Mouse (Mus musculus) ES-E14 (cell line): Measurements from ENCODE around the gene Vdac1. TPM values are rescaled to one million over a fixed set of nuclear protein-coding genes. Genes with fewer than 3 reads are reported as not detected.

Experiments used
- DNase-seq: peaks from one replicate; pipeline ENCODE4 v3.0.0-alpha.2; 2013; ENCODE audit warnings: low read depth, low spot score
- H3K27ac ChIP-seq: 2 replicates; pipeline ENCODE4 v1.5.1; 2012; ENCODE audit warnings: low read depth, mild to moderate bottlenecking, low read length, moderate library complexity, mixed read lengths; ENCODE audit not compliant: poor library complexity, insufficient read depth, severe bottlenecking
- H3K36me3 ChIP-seq: 2 replicates; pipeline ENCODE4 v1.6.1; 2012; ENCODE audit warnings: mild to moderate bottlenecking, low read length, moderate library complexity, mixed read lengths; ENCODE audit not compliant: control insufficient read depth, poor library complexity, insufficient read depth, severe bottlenecking
- H3K4me1 ChIP-seq, 2 experiments: fragments of 150-350 bp in 1 of 2; sonication (generic) in 1 of 2; 2 replicates each; pipeline ENCODE4 v1.6.1; 2012; ENCODE audit warnings: low read length in 2 of 2, mild to moderate bottlenecking in 1 of 2, mixed read lengths in 1 of 2; ENCODE audit not compliant: control insufficient read depth in 2 of 2, insufficient read depth in 2 of 2, poor library complexity in 1 of 2
- H3K4me3 ChIP-seq, 2 experiments: fragments of 150-350 bp in 1 of 2; sonication (generic) in 1 of 2; 2 replicates each; pipeline ENCODE4 v1.5.1; 2012; ENCODE audit warnings: low read length in 2 of 2, low read depth in 1 of 2, mild to moderate bottlenecking in 1 of 2, mixed read lengths in 1 of 2; ENCODE audit not compliant: insufficient read depth in 1 of 2, poor library complexity in 1 of 2, severe bottlenecking in 1 of 2
- H3K9ac ChIP-seq: 2 replicates; pipeline ENCODE4 v1.6.1; 2012; ENCODE audit warnings: low read depth, mild to moderate bottlenecking, low read length, mixed read lengths; ENCODE audit not compliant: poor library complexity, insufficient read depth, severe bottlenecking
- H3K9me3 ChIP-seq: fragments of 150-350 bp; sonication (generic); 2 replicates; pipeline ENCODE4 v1.6.1; 2012; ENCODE audit warnings: low read depth, mild to moderate bottlenecking, low read length; ENCODE audit not compliant: control insufficient read depth, insufficient read depth
- CHD2 ChIP-seq: IDR thresholded peaks from 2 replicates; pipeline ENCODE4 v1.6.1; 2014; ENCODE audit warnings: mild to moderate bottlenecking, low read depth, low read length, inconsistent platforms
- HCFC1 ChIP-seq: IDR thresholded peaks from 2 replicates; pipeline ENCODE4 v1.6.1; 2012; ENCODE audit warnings: low read length, inconsistent platforms, borderline replicate concordance; ENCODE audit not compliant: insufficient read depth
- MAFK ChIP-seq: IDR thresholded peaks from 2 replicates; pipeline ENCODE4 v1.6.1; 2014; ENCODE audit warnings: mild to moderate bottlenecking, low read depth, low read length, inconsistent platforms; ENCODE audit not compliant: insufficient read depth
- ZC3H11A ChIP-seq: IDR thresholded peaks from 2 replicates; pipeline ENCODE4 v1.6.1; 2012; ENCODE audit warnings: low read depth, mild to moderate bottlenecking, inconsistent platforms, low read length, borderline replicate concordance
- ZNF384 ChIP-seq: IDR thresholded peaks from 2 replicates; pipeline ENCODE4 v1.6.1; 2012; ENCODE audit warnings: low read depth, low read length, inconsistent platforms
- in situ Hi-C, 2 experiments: fragments of 600-800 bp; cut with MboI; formaldehyde crosslinking; loops; one replicate each; pipeline ENCODE4 v1.15.1; 2025; ENCODE audit warnings: low sequenced_read_pairs in 2 of 2, inconsistent platforms in 1 of 2; ENCODE audit not compliant: unreplicated experiment in 2 of 2
- total RNA-seq: library from RNA; depleted of rRNA; stranded (reverse); fragments of 300-350 nt; gene quantifications from 2 replicates; pipeline ENCODE4 v1.2.3, GENCODE M21; 2012

Vdac1 gene
- total RNA-seq, 1 experiment = 268 TPM

- no peak for DNase-seq
- Histone ChIP-seq H3K9ac (peak overlapping the region; percentile 76), H3K36me3 (no peaks in the 10 kb centered on the region), H3K4me3 (peak overlapping the region; percentile 69 to 90), H3K27ac (peak overlapping the region; percentile 29), H3K4me1 (peaks cover 7 to 19% of the 10 kb centered on the region in 2 experiments; a peak in 2 of 4 replicates), H3K9me3 (peaks cover 1% of the 10 kb centered on the region; the same call in 1 of the 2 replicates)
- in situ Hi-C loops = no loop called here
- TF ChIP-seq HCFC1 (no peak), ZNF384 (no peak), ZC3H11A (no peak), CHD2 (no peak), MAFK (no peak)
Observed at GRCm38 (mm10) chr11:52361287-52361921, 744 bp downstream of the Vdac1 start.

- Histone ChIP-seq H3K36me3 (no peaks in the 10 kb centered on the region), H3K9ac (no peak overlapping the region), H3K9me3 (no peaks in the 10 kb centered on the region), H3K4me3 (0 out of 4 replicates have a peak overlapping the region, but pooled peaks of 1 of the 2 experiments have one; percentile 5), H3K4me1 (peaks cover 14 to 26% of the 10 kb centered on the region in 2 experiments), H3K27ac (no peak overlapping the region)
- in situ Hi-C loops = no loop called here
- no peak for TF ChIP-seq CHD2
- TF ChIP-seq MAFK = no peak
- no peak for TF ChIP-seq ZC3H11A
- TF ChIP-seq ZNF384 = no peak
- TF ChIP-seq HCFC1 = no peak
- DNase-seq = no peak
Observed at GRCm38 (mm10) chr11:52364376-52364775, 3.7 kb downstream of the Vdac1 start.

- H3K36me3 ChIP-seq = no peaks in the 10 kb centered on the region
- H3K27ac ChIP-seq = no peak overlapping the region
- no peak overlapping the region for H3K4me3 ChIP-seq
- peak overlapping the region; percentile 16; the same call in 1 of the 2 replicates for H3K9ac ChIP-seq
- TF ChIP-seq ZNF384 (no peak), MAFK (no peak), HCFC1 (no peak), CHD2 (no peak), ZC3H11A (no peak)
- in situ Hi-C loops = no loop called here
- DNase-seq = no peak
- peaks cover 17 to 31% of the 10 kb centered on the region in 2 experiments for H3K4me1 ChIP-seq
- H3K9me3 ChIP-seq = no peaks in the 10 kb centered on the region
Observed at GRCm38 (mm10) chr11:52365143-52365542, 4.5 kb downstream of the Vdac1 start.

- DNase-seq = no peak
- TF ChIP-seq ZC3H11A = no peak
- no peak for TF ChIP-seq HCFC1
- TF ChIP-seq ZNF384 = no peak
- TF ChIP-seq MAFK = no peak
- TF ChIP-seq CHD2 = no peak
- no peak overlapping the region for H3K27ac ChIP-seq
- H3K4me3 ChIP-seq = no peak overlapping the region
- no peaks in the 10 kb centered on the region for H3K9me3 ChIP-seq
- no peak overlapping the region for H3K9ac ChIP-seq
- in situ Hi-C loops = no loop called here
- no peaks in the 10 kb centered on the region for H3K36me3 ChIP-seq
- H3K4me1 ChIP-seq = peaks cover 22 to 41% of the 10 kb centered on the region in 2 experiments
Observed at GRCm38 (mm10) chr11:52366358-52366757, 5.7 kb downstream of the Vdac1 start.

- Histone ChIP-seq H3K27ac (no peak overlapping the region; the same call in 1 of the 2 replicates), H3K4me3 (peak overlapping the region; percentile 12 to 13; a peak in 2 of 4 replicates), H3K9ac (peak overlapping the region; percentile 15; the same call in 1 of the 2 replicates), H3K36me3 (no peaks in the 10 kb centered on the region), H3K9me3 (no peaks in the 10 kb centered on the region), H3K4me1 (peaks cover 23 to 41% of the 10 kb centered on the region in 2 experiments)
- DNase-seq = no peak
- TF ChIP-seq ZNF384 (peak; percentile 92), HCFC1 (no peak)
- in situ Hi-C loops = no loop called here
Observed at GRCm38 (mm10) chr11:52368176-52368985, 7.7 kb downstream of the Vdac1 start.
